Mouse (Mus musculus): ENCODE measurements around the gene Pih1d2. TPM values are rescaled to one million over a fixed set of nuclear protein-coding genes. Genes with fewer than 3 reads are reported as not detected.

Pih1d2 gene
- 0.66 and 1.0 TPM in 2 replicates for polyA plus RNA-seq (2012; rRNA removed)

GRCm38 (mm10) chr9:50616766-50617603 lies at the start of gene Pih1d2, which contains the start of gene Nkapd1:
TSS of gene Pih1d2 (plus strand) at chr9:50617321.
TSS of gene Nkapd1 (minus strand) at chr9:50617464.

GRCm38 (mm10) chr9:50603189-50603997 lies 13.7 kb upstream of the Pih1d2 start, which contains the start of the genes Sdhd and Timm8b:
TSS of gene Sdhd (minus strand) at chr9:50603812.
TSS of gene Timm8b (plus strand) at chr9:50603910.

GRCm38 (mm10) chr9:50659392-50660217 lies 42.5 kb downstream of the Pih1d2 start, which contains the start of gene Dlat:
TSS of gene Dlat (minus strand) at chr9:50659780.

Other genes starting within 250 kb of the Pih1d2 start
- 76.3 and 144 TPM in 2 replicates for gene Plet1, start 122.8 kb upstream of the Pih1d2 start, polyA plus RNA-seq (2012; rRNA removed)
- gene Pts, start 88.6 kb upstream of the Pih1d2 start, polyA plus RNA-seq (2012; rRNA removed): 33.4 and 38.2 TPM in 2 replicates
- gene Il18, start 62.5 kb upstream of the Pih1d2 start, polyA plus RNA-seq (2012; rRNA removed): 36.9 and 39.9 TPM in 2 replicates
- gene Bco2, start 62.1 kb upstream of the Pih1d2 start, polyA plus RNA-seq (2012; rRNA removed): 3.0 and 4.6 TPM in 2 replicates
- gene Tex12, start 56.0 kb upstream of the Pih1d2 start, polyA plus RNA-seq (2012; rRNA removed): not detected in 2 replicates
- gene Sdhd, start 13.5 kb upstream of the Pih1d2 start, polyA plus RNA-seq (2012; rRNA removed): 315 and 398 TPM in 2 replicates
- gene Timm8b, start 13.4 kb upstream of the Pih1d2 start, polyA plus RNA-seq (2012; rRNA removed): 123 and 144 TPM in 2 replicates
- gene Nkapd1, start 143 bp downstream of the Pih1d2 start, polyA plus RNA-seq (2012; rRNA removed): 4.3 and 4.5 TPM in 2 replicates
- gene Dlat, start 42.5 kb downstream of the Pih1d2 start, polyA plus RNA-seq (2012; rRNA removed): 20.5 and 20.6 TPM in 2 replicates
- 3.8 and 4.2 TPM in 2 replicates for gene Dixdc1, start 122.2 kb downstream of the Pih1d2 start, polyA plus RNA-seq (2012; rRNA removed)
- 10.6 and 10.8 TPM in 2 replicates for gene 2310030G06Rik, start 129.2 kb downstream of the Pih1d2 start, polyA plus RNA-seq (2012; rRNA removed)
- 58.7 and 96.1 TPM in 2 replicates for gene Cryab, start 134.0 kb downstream of the Pih1d2 start, polyA plus RNA-seq (2012; rRNA removed)
- gene Hspb2, start 135.0 kb downstream of the Pih1d2 start, polyA plus RNA-seq (2012; rRNA removed): 22.0 and 25.4 TPM in 2 replicates
- gene Fdxacb1, start 150.9 kb downstream of the Pih1d2 start, polyA plus RNA-seq (2012; rRNA removed): 3.2 and 3.4 TPM in 2 replicates
- gene Alg9, start 157.7 kb downstream of the Pih1d2 start, polyA plus RNA-seq (2012; rRNA removed): 26.7 and 31.0 TPM in 2 replicates
- gene 1110032A03Rik, start 158.2 kb downstream of the Pih1d2 start, polyA plus RNA-seq (2012; rRNA removed): 27.5 and 36.9 TPM in 2 replicates
- gene Ppp2r1b, start 228.0 kb downstream of the Pih1d2 start, polyA plus RNA-seq (2012; rRNA removed): 7.7 and 8.7 TPM in 2 replicates